Mouse (Mus musculus): Measurements from ENCODE around the gene Kcp. TPM values are rescaled to one million over a fixed set of nuclear protein-coding genes. Genes with fewer than 3 reads are reported as not detected.

Gene Kcp
- polyA plus RNA-seq, 1 experiment from 2014 or later = 2.2 TPM

DNA sequence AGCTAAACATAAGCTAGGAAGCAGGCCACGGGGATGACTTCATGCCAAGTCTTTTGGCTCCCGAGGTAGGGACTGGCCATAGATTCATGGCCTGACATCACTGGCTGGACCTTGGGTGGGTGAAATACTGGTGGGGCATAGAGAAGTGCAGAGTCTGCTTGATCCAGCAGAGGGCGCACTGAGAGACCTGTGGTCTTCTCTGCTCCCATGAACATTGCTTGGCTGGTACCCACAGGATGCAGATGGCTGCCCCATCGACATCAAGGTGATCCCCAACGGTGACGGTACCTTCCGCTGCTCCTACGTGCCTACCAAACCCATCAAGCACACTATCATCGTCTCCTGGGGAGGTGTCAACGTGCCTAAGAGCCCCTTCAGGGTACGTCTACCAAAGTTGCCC lies 63.0 kb downstream of the Kcp start:
- Histone ChIP-seq H3K36me3 (replicated peaks; ENCODE audit: insufficient read depth, low read length) (no peaks in the 10 kb centered on the region), H3K4me2 (ENCODE audit: low read depth, low read length) (no peak overlapping the region), H3K4me3 (ENCODE audit: low read depth, low read length) (no peak overlapping the region), H3K27ac (ENCODE audit: low read depth) (no peak overlapping the region), H3K9me3 (ENCODE audit: low read length) (no peaks in the 10 kb centered on the region), H3K9ac (replicated peaks) (no peak overlapping the region), H3K4me1 (ENCODE audit: insufficient read depth) (no peaks in the 10 kb centered on the region), H3K27me3 (ENCODE audit: insufficient read depth, low read length) (no peaks in the 10 kb centered on the region)
- DNase-seq (peak; percentile 66), ATAC-seq (no peak)
- 61% methylated on average over 11 of the region's 11 CpGs for WGBS (ENCODE audit: insufficient replicate concordance)
- TF ChIP-seq EP300 (IDR thresholded peaks at IDR 0.05; ENCODE audit: low read depth) (no peak), CTCF (IDR thresholded peaks at IDR 0.05; ENCODE audit: low read depth) (peak; percentile 81)

- Histone ChIP-seq H3K4me1 (ENCODE audit: insufficient read depth) (peaks cover 4% of the 10 kb centered on the region; the same call in 1 of the 2 replicates), H3K9ac (replicated peaks) (no peak overlapping the region), H3K27me3 (ENCODE audit: insufficient read depth, low read length) (peaks cover 18% of the 10 kb centered on the region), H3K4me2 (ENCODE audit: low read depth, low read length) (no peak overlapping the region), H3K27ac (ENCODE audit: low read depth) (no peak overlapping the region), H3K36me3 (replicated peaks; ENCODE audit: insufficient read depth, low read length) (no peaks in the 10 kb centered on the region), H3K4me3 (ENCODE audit: low read depth, low read length) (no peak overlapping the region), H3K9me3 (ENCODE audit: low read length) (no peaks in the 10 kb centered on the region)
- ATAC-seq (no peak), DNase-seq (no peak)
- TF ChIP-seq EP300 (IDR thresholded peaks at IDR 0.05; ENCODE audit: low read depth) (no peak), CTCF (IDR thresholded peaks at IDR 0.05; ENCODE audit: low read depth) (no peak)
- 68% methylated on average over 6 of the region's 6 CpGs for WGBS (ENCODE audit: insufficient replicate concordance)
Observed at GRCm38 (mm10) chr6:29439789-29440188, 68.0 kb downstream of the Kcp start.

- Histone ChIP-seq H3K9me3 (ENCODE audit: low read length) (no peaks in the 10 kb centered on the region), H3K4me1 (ENCODE audit: insufficient read depth) (peaks cover 4% of the 10 kb centered on the region; the same call in 1 of the 2 replicates), H3K4me3 (ENCODE audit: low read depth, low read length) (no peak overlapping the region), H3K27me3 (ENCODE audit: insufficient read depth, low read length) (peaks cover 24% of the 10 kb centered on the region), H3K27ac (ENCODE audit: low read depth) (no peak overlapping the region), H3K4me2 (ENCODE audit: low read depth, low read length) (no peak overlapping the region), H3K9ac (replicated peaks) (no peak overlapping the region), H3K36me3 (replicated peaks; ENCODE audit: insufficient read depth, low read length) (no peaks in the 10 kb centered on the region)
- no peak for DNase-seq
- TF ChIP-seq EP300 (IDR thresholded peaks at IDR 0.05; ENCODE audit: low read depth) = no peak
- TF ChIP-seq CTCF (IDR thresholded peaks at IDR 0.05; ENCODE audit: low read depth) = no peak
- 85% methylated on average over 4 of the region's 4 CpGs for WGBS (ENCODE audit: insufficient replicate concordance)
- no peak for ATAC-seq
Observed at GRCm38 (mm10) chr6:29439251-29439650, 68.5 kb downstream of the Kcp start.

- Histone ChIP-seq H3K27me3 (ENCODE audit: insufficient read depth, low read length) (peaks cover 51% of the 10 kb centered on the region), H3K4me3 (ENCODE audit: low read depth, low read length) (no peak overlapping the region), H3K4me2 (ENCODE audit: low read depth, low read length) (no peak overlapping the region), H3K36me3 (replicated peaks; ENCODE audit: insufficient read depth, low read length) (no peaks in the 10 kb centered on the region), H3K27ac (ENCODE audit: low read depth) (no peak overlapping the region), H3K9me3 (ENCODE audit: low read length) (no peaks in the 10 kb centered on the region), H3K4me1 (ENCODE audit: insufficient read depth) (peaks cover 12% of the 10 kb centered on the region; the same call in 1 of the 2 replicates), H3K9ac (replicated peaks) (no peak overlapping the region)
- peak; percentile 21; the same call in 1 of the 2 replicates for ATAC-seq
- 13% methylated on average over 11 of the region's 11 CpGs for WGBS (ENCODE audit: insufficient replicate concordance)
- DNase-seq = no peak
- no peak for TF ChIP-seq EP300 (IDR thresholded peaks at IDR 0.05; ENCODE audit: low read depth)
- TF ChIP-seq CTCF (IDR thresholded peaks at IDR 0.05; ENCODE audit: low read depth) = no peak
Observed at GRCm38 (mm10) chr6:29436461-29436934, 71.3 kb downstream of the Kcp start.

DNA sequence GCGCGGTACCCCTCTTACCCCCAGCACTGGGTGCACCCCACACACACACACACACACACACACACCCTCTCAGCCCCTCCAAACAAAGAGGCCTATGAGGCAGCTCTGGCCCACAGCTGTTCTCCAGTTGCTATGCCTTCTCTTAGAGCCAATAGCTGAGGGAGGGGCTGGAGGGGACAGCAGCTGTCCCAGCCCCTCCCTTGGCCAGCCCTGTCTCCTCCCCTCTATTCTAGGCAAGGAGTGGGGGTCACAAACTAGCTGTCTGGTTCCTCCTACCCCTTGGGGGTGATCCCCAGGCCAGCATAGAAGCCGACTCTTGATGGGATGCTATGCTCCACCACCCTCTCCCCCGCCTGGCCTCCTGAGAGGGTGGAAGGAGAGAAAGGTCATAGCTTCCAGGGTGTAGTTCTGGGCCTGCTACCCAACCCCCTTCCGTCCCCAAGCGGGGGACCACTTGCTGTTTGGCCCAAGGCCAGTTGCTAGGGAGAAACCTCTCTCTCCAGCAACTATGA lies 71.8 kb downstream of the Kcp start:
- Histone ChIP-seq H3K9ac (replicated peaks) (no peak overlapping the region), H3K27me3 (ENCODE audit: insufficient read depth, low read length) (peaks cover 54% of the 10 kb centered on the region), H3K4me3 (ENCODE audit: low read depth, low read length) (no peak overlapping the region), H3K9me3 (ENCODE audit: low read length) (no peaks in the 10 kb centered on the region), H3K4me1 (ENCODE audit: insufficient read depth) (peaks cover 12% of the 10 kb centered on the region; the same call in 1 of the 2 replicates), H3K27ac (ENCODE audit: low read depth) (no peak overlapping the region), H3K36me3 (replicated peaks; ENCODE audit: insufficient read depth, low read length) (no peaks in the 10 kb centered on the region), H3K4me2 (ENCODE audit: low read depth, low read length) (no peak overlapping the region)
- WGBS (ENCODE audit: insufficient replicate concordance) = 38% methylated on average over 6 of the region's 6 CpGs
- TF ChIP-seq EP300 (IDR thresholded peaks at IDR 0.05; ENCODE audit: low read depth) (no peak), CTCF (IDR thresholded peaks at IDR 0.05; ENCODE audit: low read depth) (no peak)
- ATAC-seq (no peak), DNase-seq (no peak)

- no peak overlapping the region for H3K4me2 ChIP-seq (ENCODE audit: low read depth, low read length)
- H3K9ac ChIP-seq (replicated peaks) = no peak overlapping the region
- no peak overlapping the region for H3K27ac ChIP-seq (ENCODE audit: low read depth)
- H3K27me3 ChIP-seq (ENCODE audit: insufficient read depth, low read length) = peaks cover 60% of the 10 kb centered on the region
- H3K9me3 ChIP-seq (ENCODE audit: low read length) = no peaks in the 10 kb centered on the region
- no peak overlapping the region for H3K4me3 ChIP-seq (ENCODE audit: low read depth, low read length)
- H3K4me1 ChIP-seq (ENCODE audit: insufficient read depth) = peaks cover 12% of the 10 kb centered on the region; the same call in 1 of the 2 replicates
- TF ChIP-seq EP300 (IDR thresholded peaks at IDR 0.05; ENCODE audit: low read depth) (no peak), CTCF (IDR thresholded peaks at IDR 0.05; ENCODE audit: low read depth) (no peak)
- ATAC-seq (no peak), DNase-seq (no peak)
- H3K36me3 ChIP-seq (replicated peaks; ENCODE audit: insufficient read depth, low read length) = no peaks in the 10 kb centered on the region
- 16% methylated on average over 11 of the region's 13 CpGs for WGBS (ENCODE audit: insufficient replicate concordance)
Observed at GRCm38 (mm10) chr6:29434911-29435691, 72.7 kb downstream of the Kcp start.
